Mouse (Mus musculus) ES-E14 (cell line): Measurements from ENCODE around the gene Slc35a2. TPM values are rescaled to one million over a fixed set of nuclear protein-coding genes. Genes with fewer than 3 reads are reported as not detected.

Experiments
- DNase-seq: peaks from one replicate; pipeline ENCODE4 v3.0.0-alpha.2; 2013; ENCODE audit warnings: low read depth, low spot score
- H3K27ac ChIP-seq: 2 replicates; pipeline ENCODE4 v1.5.1; 2012; ENCODE audit warnings: low read depth, mild to moderate bottlenecking, low read length, moderate library complexity, mixed read lengths; ENCODE audit not compliant: poor library complexity, insufficient read depth, severe bottlenecking
- H3K36me3 ChIP-seq: 2 replicates; pipeline ENCODE4 v1.6.1; 2012; ENCODE audit warnings: mild to moderate bottlenecking, low read length, moderate library complexity, mixed read lengths; ENCODE audit not compliant: control insufficient read depth, poor library complexity, insufficient read depth, severe bottlenecking
- H3K4me1 ChIP-seq, 2 experiments: fragments of 150-350 bp in 1 of 2; sonication (generic) in 1 of 2; 2 replicates each; pipeline ENCODE4 v1.6.1; 2012; ENCODE audit warnings: low read length in 2 of 2, mild to moderate bottlenecking in 1 of 2, mixed read lengths in 1 of 2; ENCODE audit not compliant: control insufficient read depth in 2 of 2, insufficient read depth in 2 of 2, poor library complexity in 1 of 2
- H3K4me3 ChIP-seq, 2 experiments: fragments of 150-350 bp in 1 of 2; sonication (generic) in 1 of 2; 2 replicates each; pipeline ENCODE4 v1.5.1; 2012; ENCODE audit warnings: low read length in 2 of 2, low read depth in 1 of 2, mild to moderate bottlenecking in 1 of 2, mixed read lengths in 1 of 2; ENCODE audit not compliant: insufficient read depth in 1 of 2, poor library complexity in 1 of 2, severe bottlenecking in 1 of 2
- H3K9ac ChIP-seq: 2 replicates; pipeline ENCODE4 v1.6.1; 2012; ENCODE audit warnings: low read depth, mild to moderate bottlenecking, low read length, mixed read lengths; ENCODE audit not compliant: poor library complexity, insufficient read depth, severe bottlenecking
- H3K9me3 ChIP-seq: fragments of 150-350 bp; sonication (generic); 2 replicates; pipeline ENCODE4 v1.6.1; 2012; ENCODE audit warnings: low read depth, mild to moderate bottlenecking, low read length; ENCODE audit not compliant: control insufficient read depth, insufficient read depth
- CHD2 ChIP-seq: IDR thresholded peaks from 2 replicates; pipeline ENCODE4 v1.6.1; 2014; ENCODE audit warnings: mild to moderate bottlenecking, low read depth, low read length, inconsistent platforms
- HCFC1 ChIP-seq: IDR thresholded peaks from 2 replicates; pipeline ENCODE4 v1.6.1; 2012; ENCODE audit warnings: low read length, inconsistent platforms, borderline replicate concordance; ENCODE audit not compliant: insufficient read depth
- MAFK ChIP-seq: IDR thresholded peaks from 2 replicates; pipeline ENCODE4 v1.6.1; 2014; ENCODE audit warnings: mild to moderate bottlenecking, low read depth, low read length, inconsistent platforms; ENCODE audit not compliant: insufficient read depth
- ZC3H11A ChIP-seq: IDR thresholded peaks from 2 replicates; pipeline ENCODE4 v1.6.1; 2012; ENCODE audit warnings: low read depth, mild to moderate bottlenecking, inconsistent platforms, low read length, borderline replicate concordance
- ZNF384 ChIP-seq: IDR thresholded peaks from 2 replicates; pipeline ENCODE4 v1.6.1; 2012; ENCODE audit warnings: low read depth, low read length, inconsistent platforms
- in situ Hi-C, 2 experiments: fragments of 600-800 bp; cut with MboI; formaldehyde crosslinking; loops; one replicate each; pipeline ENCODE4 v1.15.1; 2025; ENCODE audit warnings: low sequenced_read_pairs in 2 of 2, inconsistent platforms in 1 of 2; ENCODE audit not compliant: unreplicated experiment in 2 of 2
- total RNA-seq: library from RNA; depleted of rRNA; stranded (reverse); fragments of 300-350 nt; gene quantifications from 2 replicates; pipeline ENCODE4 v1.2.3, GENCODE M21; 2012

Slc35a2 gene
- total RNA-seq, 1 experiment, result 38.3 TPM

- Histone ChIP-seq H3K4me1 (peaks cover 0 to 8% of the 10 kb centered on the region in 2 experiments; a peak in 3 of 4 replicates), H3K36me3 (peaks cover 6% of the 10 kb centered on the region), H3K27ac (no peak overlapping the region), H3K4me3 (no peak overlapping the region), H3K9ac (no peak overlapping the region), H3K9me3 (no peaks in the 10 kb centered on the region)
- DNase-seq, result no peak
- in situ Hi-C loops, result no loop called here
- TF ChIP-seq ZNF384 (no peak), ZC3H11A (no peak), MAFK (no peak), CHD2 (no peak), HCFC1 (no peak)
These were observed 19.3 kb upstream of the Slc35a2 start for GRCm38 (mm10) chrX:7864551-7864950.

- in situ Hi-C loops, result no loop called here
- Histone ChIP-seq H3K4me1 (peaks cover 0 to 8% of the 10 kb centered on the region in 2 experiments; a peak in 3 of 4 replicates), H3K36me3 (peaks cover 6% of the 10 kb centered on the region), H3K9ac (no peak overlapping the region), H3K4me3 (no peak overlapping the region), H3K9me3 (no peaks in the 10 kb centered on the region), H3K27ac (no peak overlapping the region)
- no peak for DNase-seq
- TF ChIP-seq CHD2, result no peak
- TF ChIP-seq ZC3H11A, result no peak
- no peak for TF ChIP-seq ZNF384
- TF ChIP-seq MAFK, result no peak
- no peak for TF ChIP-seq HCFC1
These were observed 18.5 kb upstream of the Slc35a2 start for GRCm38 (mm10) chrX:7865343-7865742.

DNA sequence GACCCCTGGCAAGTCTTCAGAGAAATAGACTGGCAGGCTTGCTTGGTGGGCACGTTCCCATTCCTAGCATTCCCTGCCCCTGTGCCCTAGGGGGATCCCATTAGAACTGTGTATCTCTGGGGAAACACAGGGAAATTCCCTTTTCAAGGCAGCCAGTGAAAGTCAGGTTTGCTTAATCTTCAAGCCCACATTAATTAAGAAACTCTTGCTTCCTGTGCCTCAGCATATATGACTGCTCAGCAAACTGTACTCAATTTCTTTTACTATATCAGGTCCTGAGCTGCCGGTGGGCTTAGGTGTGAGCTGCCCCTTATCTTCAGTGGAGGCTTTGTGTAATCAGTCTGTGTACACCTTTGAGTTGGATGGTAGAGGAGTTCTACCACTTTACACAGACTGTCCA is 18.0 kb upstream of the Slc35a2 start:
- TF ChIP-seq ZC3H11A (no peak), MAFK (no peak), ZNF384 (no peak), CHD2 (no peak), HCFC1 (no peak)
- H3K4me3 ChIP-seq, result no peak overlapping the region
- no peaks in the 10 kb centered on the region for H3K9me3 ChIP-seq
- peaks cover 0 to 8% of the 10 kb centered on the region in 2 experiments; a peak in 3 of 4 replicates for H3K4me1 ChIP-seq
- in situ Hi-C loops, result no loop called here
- H3K36me3 ChIP-seq, result peaks cover 6% of the 10 kb centered on the region
- H3K9ac ChIP-seq, result no peak overlapping the region
- no peak overlapping the region for H3K27ac ChIP-seq
- no peak for DNase-seq

DNA sequence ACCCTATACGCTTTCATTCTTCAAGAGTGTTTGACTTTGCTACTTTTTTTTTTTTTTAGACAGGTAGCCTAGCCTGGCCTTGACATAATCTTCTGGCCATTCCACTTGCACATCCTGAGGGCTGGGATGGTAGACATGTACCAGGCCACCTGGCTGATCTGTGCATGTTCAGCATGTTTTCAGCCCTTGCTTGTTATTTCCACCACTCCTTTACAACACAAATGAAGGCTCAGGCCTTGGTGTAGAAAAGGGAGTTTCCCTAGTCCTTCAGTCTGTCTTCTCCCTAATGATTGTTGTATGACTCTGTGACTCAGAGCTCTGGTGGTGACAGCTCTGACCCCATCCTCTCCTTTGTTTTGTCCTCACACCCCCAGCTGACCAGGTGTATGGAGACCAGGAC is 16.7 kb upstream of the Slc35a2 start:
- H3K36me3 ChIP-seq, result peaks cover 8% of the 10 kb centered on the region
- H3K4me3 ChIP-seq, result no peak overlapping the region
- in situ Hi-C loops, result no loop called here
- H3K9ac ChIP-seq, result no peak overlapping the region
- no peaks in the 10 kb centered on the region for H3K9me3 ChIP-seq
- no peak overlapping the region for H3K27ac ChIP-seq
- peaks cover 0 to 8% of the 10 kb centered on the region in 2 experiments; a peak in 3 of 4 replicates for H3K4me1 ChIP-seq
- TF ChIP-seq MAFK, result no peak
- no peak for TF ChIP-seq CHD2
- TF ChIP-seq ZNF384, result no peak
- no peak for TF ChIP-seq ZC3H11A
- no peak for TF ChIP-seq HCFC1
- DNase-seq, result no peak

- peaks cover 0 to 8% of the 10 kb centered on the region in 2 experiments; a peak in 3 of 4 replicates for H3K4me1 ChIP-seq
- H3K9ac ChIP-seq, result no peak overlapping the region
- no peak for DNase-seq
- H3K4me3 ChIP-seq, result no peak overlapping the region
- H3K36me3 ChIP-seq, result peaks cover 14% of the 10 kb centered on the region
- H3K27ac ChIP-seq, result no peak overlapping the region
- TF ChIP-seq MAFK, result no peak
- no peak for TF ChIP-seq ZC3H11A
- TF ChIP-seq ZNF384, result no peak
- no peak for TF ChIP-seq CHD2
- TF ChIP-seq HCFC1, result no peak
- in situ Hi-C loops, result no loop called here
- H3K9me3 ChIP-seq, result no peaks in the 10 kb centered on the region
These were observed 15.3 kb upstream of the Slc35a2 start for GRCm38 (mm10) chrX:7868506-7868905.
